Mouse (Mus musculus) thymus, adult 2 months (tissue): ENCODE data around the gene Jun. TPM values are rescaled to one million over a fixed set of nuclear protein-coding genes. Genes with fewer than 3 reads are reported as not detected.

Experiments
- DNase-seq: peaks from one replicate; pipeline ENCODE4 v3.0.0; 2021
- H3K27ac ChIP-seq: fragments of 200-500 bp; 2 replicates; pipeline ENCODE4 v1.5.1; 2012; ENCODE audit warnings: low read length, control low read depth; ENCODE audit not compliant: control insufficient read depth, insufficient read depth
- H3K27me3 ChIP-seq: fragments of 200-500 bp; 2 replicates; pipeline ENCODE4 v1.6.1; 2012; ENCODE audit warnings: mild to moderate bottlenecking, low read length, moderate library complexity, mixed read lengths; ENCODE audit not compliant: control insufficient read depth, insufficient read depth
- H3K36me3 ChIP-seq: fragments of 200-500 bp; 2 replicates; pipeline ENCODE4 v1.6.1; 2012; ENCODE audit warnings: mild to moderate bottlenecking, low read length, moderate library complexity; ENCODE audit not compliant: control insufficient read depth, insufficient read depth
- H3K4me1 ChIP-seq: fragments of 200-500 bp; replicated peaks from 2 replicates; pipeline ENCODE4 v1.6.1; 2012; ENCODE audit warnings: low read length; ENCODE audit not compliant: control insufficient read depth, insufficient read depth
- H3K4me3 ChIP-seq: fragments of 200-500 bp; 2 replicates; pipeline ENCODE4 v1.5.1; 2012; ENCODE audit warnings: mild to moderate bottlenecking, low read length, control low read depth, moderate library complexity; ENCODE audit not compliant: control insufficient read depth, insufficient read depth
- CTCF ChIP-seq: fragments of 200-500 bp; IDR thresholded peaks from 2 replicates; pipeline ENCODE4 v1.5.1; 2012; ENCODE audit warnings: mild to moderate bottlenecking, control low read depth, low read length, moderate library complexity, borderline replicate concordance; ENCODE audit not compliant: control insufficient read depth, poor library complexity, insufficient read depth; ENCODE audit errors: extremely low read depth
- POLR2A ChIP-seq: fragments of 200-500 bp; IDR thresholded peaks from 2 replicates; pipeline ENCODE4 v1.6.1; 2012; ENCODE audit warnings: mild to moderate bottlenecking, low read length, control low read depth, moderate library complexity; ENCODE audit not compliant: control insufficient read depth, poor library complexity, insufficient read depth; ENCODE audit errors: extremely low read depth
- WGBS: fragments of 180-500 bp; shearing (Covaris S2); methylation state at CpG from one replicate; pipeline ENCODE4 v1.1.7; 2018; 5-methylcytosine and 5-hydroxymethylcytosine counted together
- polyA plus RNA-seq: library from polyadenylated mRNA; depleted of rRNA; stranded (reverse); fragments of >200 nt; gene quantifications from 2 replicates; pipeline ENCODE4 v1.2.3, GENCODE M21; 2012

Gene Jun
- polyA plus RNA-seq, 1 experiment = 18.7 TPM

DNA sequence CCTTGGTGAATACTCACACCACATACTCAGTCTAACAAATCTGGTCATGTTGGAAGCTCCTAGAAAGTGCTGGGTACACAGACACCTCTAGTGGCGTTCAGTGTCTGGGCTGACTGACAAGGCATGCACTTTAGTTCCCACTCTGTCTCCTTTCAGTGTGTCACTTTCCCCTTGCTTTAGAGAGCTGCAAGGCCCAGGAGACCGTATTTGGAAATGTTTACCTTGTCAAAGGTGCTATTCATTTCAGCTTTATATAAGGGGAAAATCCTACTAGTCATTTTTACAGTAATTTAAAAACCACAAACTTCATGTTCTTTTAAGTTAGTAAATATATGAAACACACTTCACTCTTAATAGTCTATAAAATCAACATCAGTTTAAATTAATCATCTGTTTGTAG lies 44.7 kb upstream of the Jun start:
- Histone ChIP-seq H3K27ac (no peak overlapping the region), H3K27me3 (no peaks in the 10 kb centered on the region), H3K36me3 (no peaks in the 10 kb centered on the region), H3K4me3 (no peak overlapping the region), H3K4me1 (no peaks in the 10 kb centered on the region)
- no peak for TF ChIP-seq POLR2A
- no peak for TF ChIP-seq CTCF
- DNase-seq = no peak
- WGBS = 91% methylated on average over 2 of the region's 2 CpGs

DNA sequence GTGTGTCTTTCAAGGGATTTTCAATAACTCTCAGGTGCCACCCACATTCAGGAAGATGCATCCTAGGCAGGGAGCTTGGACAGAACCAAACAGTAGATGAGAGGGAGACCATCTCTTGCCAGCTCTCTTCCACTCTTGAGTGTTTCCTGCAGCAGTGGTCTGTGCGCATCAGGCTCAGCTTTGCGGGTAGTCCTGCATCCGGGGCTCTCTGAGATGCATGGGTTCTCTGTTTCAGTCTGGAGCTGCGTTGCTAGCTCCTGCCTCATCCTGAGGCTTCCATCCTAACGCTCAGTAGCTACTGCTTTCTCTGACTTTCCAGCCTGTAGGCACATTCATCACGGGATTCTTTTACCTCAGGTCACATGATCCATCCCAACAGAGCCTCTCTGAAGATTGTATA lies 43.9 kb upstream of the Jun start:
- no peak overlapping the region for H3K4me3 ChIP-seq
- no peaks in the 10 kb centered on the region for H3K36me3 ChIP-seq
- 88% methylated on average over 6 of the region's 6 CpGs for WGBS
- H3K4me1 ChIP-seq = no peaks in the 10 kb centered on the region
- TF ChIP-seq CTCF (no peak), POLR2A (no peak)
- no peak for DNase-seq
- no peaks in the 10 kb centered on the region for H3K27me3 ChIP-seq
- H3K27ac ChIP-seq = no peak overlapping the region

DNA sequence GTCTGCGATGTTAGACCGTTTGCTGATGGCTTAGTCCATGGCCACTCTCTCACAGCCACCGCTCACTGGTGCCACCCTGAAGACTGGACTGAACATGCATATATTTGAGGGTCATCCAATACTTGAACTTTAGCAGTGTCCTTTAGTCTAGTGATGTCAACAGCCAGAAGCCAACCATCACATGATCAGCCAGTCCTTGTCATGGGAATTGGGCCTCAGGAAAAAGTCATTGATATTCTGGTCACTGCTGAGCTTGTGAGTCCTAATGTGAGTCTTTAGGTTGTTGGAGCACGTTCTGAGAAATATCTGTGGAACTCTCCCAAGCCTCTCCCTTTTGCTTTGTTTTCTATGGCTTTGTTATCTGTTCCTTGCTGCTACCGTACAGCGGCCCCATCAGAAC lies 43.3 kb upstream of the Jun start:
- Histone ChIP-seq H3K36me3 (no peaks in the 10 kb centered on the region), H3K27ac (no peak overlapping the region), H3K4me1 (no peaks in the 10 kb centered on the region), H3K27me3 (no peaks in the 10 kb centered on the region), H3K4me3 (no peak overlapping the region)
- TF ChIP-seq POLR2A = no peak
- TF ChIP-seq CTCF = no peak
- WGBS = 96% methylated on average over 6 of the region's 6 CpGs
- DNase-seq = no peak

DNA sequence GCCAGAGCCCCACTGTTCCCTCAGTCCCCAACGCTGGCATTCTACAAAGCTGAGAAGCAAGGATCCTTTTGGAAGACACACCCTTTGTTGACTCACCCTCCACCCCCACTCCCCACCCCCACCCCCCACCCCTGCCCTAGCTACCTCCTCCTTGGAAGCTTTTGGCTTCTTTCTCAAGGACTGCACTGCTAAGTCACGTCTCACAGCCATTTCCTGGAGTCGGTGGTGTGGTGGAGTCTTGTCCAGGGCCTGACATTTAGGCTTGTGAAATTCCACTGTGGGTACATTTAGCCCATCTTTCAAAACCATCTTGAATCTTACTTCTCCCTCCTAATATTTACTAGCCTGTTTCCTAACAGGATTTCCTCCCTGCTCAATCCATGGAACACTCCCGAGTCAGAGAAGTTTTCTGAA lies 42.7 kb upstream of the Jun start:
- TF ChIP-seq CTCF = no peak
- TF ChIP-seq POLR2A = no peak
- no peak overlapping the region for H3K4me3 ChIP-seq
- DNase-seq = no peak
- no peaks in the 10 kb centered on the region for H3K4me1 ChIP-seq
- WGBS = 60% methylated on average over 4 of the region's 4 CpGs
- H3K27me3 ChIP-seq = no peaks in the 10 kb centered on the region
- no peaks in the 10 kb centered on the region for H3K36me3 ChIP-seq
- H3K27ac ChIP-seq = no peak overlapping the region

DNA sequence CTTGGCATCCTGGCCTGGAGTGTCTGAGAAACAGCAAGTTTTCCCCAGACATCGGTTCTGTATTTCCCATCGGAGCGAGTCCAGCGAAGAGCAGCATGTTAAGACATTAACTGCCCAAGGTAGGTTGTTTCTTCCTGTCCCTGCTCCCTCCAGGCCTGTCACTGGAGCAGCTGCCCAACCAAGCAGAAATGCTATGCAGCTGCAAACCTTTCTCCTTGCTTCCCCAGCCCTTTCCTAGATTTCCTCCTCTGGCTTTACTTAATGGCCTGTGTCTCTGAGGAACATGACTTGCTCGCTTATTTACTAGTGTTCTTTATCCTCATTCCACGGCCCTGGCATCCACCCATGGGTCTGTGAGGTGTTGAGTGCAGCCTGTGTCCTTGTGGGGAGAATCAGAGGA lies 41.6 kb upstream of the Jun start:
- no peak for DNase-seq
- 98% methylated on average over 6 of the region's 6 CpGs for WGBS
- TF ChIP-seq POLR2A (no peak), CTCF (no peak)
- Histone ChIP-seq H3K4me1 (no peaks in the 10 kb centered on the region), H3K27me3 (no peaks in the 10 kb centered on the region), H3K36me3 (no peaks in the 10 kb centered on the region), H3K4me3 (no peak overlapping the region), H3K27ac (no peak overlapping the region)

DNA sequence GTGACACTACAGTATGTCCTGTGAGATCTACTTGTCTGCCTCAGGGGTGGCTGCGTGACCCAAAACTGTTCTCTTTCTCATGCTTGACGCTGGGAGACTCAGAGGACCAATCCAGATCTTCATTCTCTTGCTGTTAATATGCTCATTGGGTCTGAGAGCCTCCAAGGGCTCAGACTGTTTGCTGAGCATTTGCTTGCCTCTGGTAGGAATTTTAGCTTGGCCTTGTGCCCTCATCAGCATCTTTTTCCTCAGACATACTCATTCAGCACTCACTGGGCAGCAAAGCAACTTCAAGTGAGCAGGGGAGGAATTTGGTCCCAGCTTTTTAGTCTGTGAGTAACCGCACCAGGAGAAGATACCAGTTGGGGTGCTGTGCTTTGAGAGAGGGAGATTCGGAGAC lies 40.5 kb upstream of the Jun start:
- no peak overlapping the region for H3K27ac ChIP-seq
- H3K4me3 ChIP-seq = no peak overlapping the region
- 98% methylated on average over 4 of the region's 4 CpGs for WGBS

DNA sequence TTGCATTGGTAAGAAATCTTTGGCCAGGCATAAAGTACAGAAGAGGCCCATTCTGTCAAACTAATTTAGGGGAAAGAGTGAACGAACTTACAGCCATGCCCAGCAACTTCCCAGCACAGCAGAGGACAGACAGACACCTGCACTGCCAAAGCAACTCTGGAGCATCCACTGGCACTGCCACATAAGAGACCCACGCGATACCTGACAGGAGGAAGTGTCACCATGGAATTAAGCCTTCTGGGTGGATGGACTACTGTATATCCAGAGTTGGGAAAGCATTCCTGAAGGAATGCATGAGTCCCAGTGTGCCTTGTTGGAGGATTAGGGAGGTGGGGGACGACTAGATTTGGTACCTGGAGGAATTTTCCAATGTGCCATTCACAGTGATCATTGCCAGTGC lies 39.5 kb upstream of the Jun start:
- H3K36me3 ChIP-seq = no peaks in the 10 kb centered on the region
- no peak overlapping the region for H3K4me3 ChIP-seq
- no peak overlapping the region for H3K27ac ChIP-seq
- no peaks in the 10 kb centered on the region for H3K27me3 ChIP-seq
- no peak for DNase-seq
- no peak for TF ChIP-seq CTCF
- no peak for TF ChIP-seq POLR2A
- H3K4me1 ChIP-seq = no peaks in the 10 kb centered on the region
- 91% methylated on average over 4 of the region's 4 CpGs for WGBS

More for the DNA sequence above, 40.5 kb upstream of the Jun start:
- H3K27me3 ChIP-seq = no peaks in the 10 kb centered on the region
- TF ChIP-seq POLR2A (no peak), CTCF (no peak)
- H3K36me3 ChIP-seq = no peaks in the 10 kb centered on the region
- no peaks in the 10 kb centered on the region for H3K4me1 ChIP-seq
- DNase-seq = no peak
